Mouse (Mus musculus): ENCODE measurements at regions not wholly inside any gene's neighbourhood (a gene's known extent, or its start where the extent isn't known, plus 50 kb on each side); places are given as distances from the start of the nearest gene placed in this dataset.

- WGBS: 80% methylated on average over 2 of the region's 2 CpGs
- no peak for ATAC-seq (ENCODE audit: low FRiP score, low TSS enrichment)
- Histone ChIP-seq H3K4me2 (replicated peaks; ENCODE audit: low read depth, low read length) (no peak overlapping the region), H3K4me1 (ENCODE audit: control insufficient read depth, insufficient read depth, low read length) (no peaks in the 10 kb centered on the region), H3K9ac (ENCODE audit: low read depth, low read length) (no peak overlapping the region), H3K4me3 (ENCODE audit: low read length) (no peak overlapping the region), H3K36me3 (ENCODE audit: control insufficient read depth, insufficient read depth, low read length) (no peaks in the 10 kb centered on the region), H3K27ac (ENCODE audit: low read depth, low read length) (no peak overlapping the region), H3K9me3 (ENCODE audit: control insufficient read depth, low read length) (no peaks in the 10 kb centered on the region), H3K27me3 (ENCODE audit: control insufficient read depth, insufficient read depth, low read length) (no peaks in the 10 kb centered on the region)
These were observed 735.6 kb downstream of the Pdha2 start for GRCm38 (mm10) chr3:140476534-140476933.

GRCm38 (mm10) chr3:140452513-140452912 is 759.6 kb downstream of the Pdha2 start:
- no peaks in the 10 kb centered on the region for H3K4me1 ChIP-seq (ENCODE audit: control insufficient read depth, insufficient read depth, low read length)
- no peak for ATAC-seq (ENCODE audit: low FRiP score, low TSS enrichment)
- H3K9me3 ChIP-seq (ENCODE audit: control insufficient read depth, low read length): no peaks in the 10 kb centered on the region
- H3K4me3 ChIP-seq (ENCODE audit: low read length): no peak overlapping the region
- WGBS: 80% methylated on average over 8 of the region's 8 CpGs
- no peaks in the 10 kb centered on the region for H3K27me3 ChIP-seq (ENCODE audit: control insufficient read depth, insufficient read depth, low read length)
- no peak overlapping the region for H3K27ac ChIP-seq (ENCODE audit: low read depth, low read length)
- no peak overlapping the region for H3K4me2 ChIP-seq (replicated peaks; ENCODE audit: low read depth, low read length)
- H3K36me3 ChIP-seq (ENCODE audit: control insufficient read depth, insufficient read depth, low read length): no peaks in the 10 kb centered on the region
- H3K9ac ChIP-seq (ENCODE audit: low read depth, low read length): no peak overlapping the region

DNA sequence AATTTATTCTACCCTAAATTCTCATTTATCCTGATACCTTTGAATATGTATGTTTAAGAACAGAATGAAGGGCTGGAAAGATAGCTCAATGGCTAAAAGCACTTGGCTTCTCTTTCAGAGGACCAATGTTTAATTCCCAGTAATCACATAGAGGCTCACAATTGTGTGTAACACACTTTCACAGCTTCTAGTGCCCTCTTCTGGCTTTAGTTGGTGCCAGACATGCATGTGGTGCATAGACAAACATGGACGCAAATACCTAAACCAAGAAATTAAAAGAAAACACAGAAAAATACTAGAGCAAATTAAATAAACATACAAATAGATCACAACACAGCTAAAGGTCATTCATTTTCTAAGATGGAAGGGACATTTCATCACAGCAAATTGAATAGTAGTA is 761.0 kb downstream of the Pdha2 start:
- Histone ChIP-seq H3K27ac (ENCODE audit: low read depth, low read length) (no peak overlapping the region), H3K4me3 (ENCODE audit: low read length) (no peak overlapping the region), H3K36me3 (ENCODE audit: control insufficient read depth, insufficient read depth, low read length) (no peaks in the 10 kb centered on the region), H3K9ac (ENCODE audit: low read depth, low read length) (no peak overlapping the region), H3K4me1 (ENCODE audit: control insufficient read depth, insufficient read depth, low read length) (no peaks in the 10 kb centered on the region), H3K4me2 (replicated peaks; ENCODE audit: low read depth, low read length) (no peak overlapping the region), H3K27me3 (ENCODE audit: control insufficient read depth, insufficient read depth, low read length) (no peaks in the 10 kb centered on the region), H3K9me3 (ENCODE audit: control insufficient read depth, low read length) (no peaks in the 10 kb centered on the region)
- ATAC-seq (ENCODE audit: low FRiP score, low TSS enrichment): no peak
- 96% methylated on average over 1 of the region's 1 CpGs for WGBS

DNA sequence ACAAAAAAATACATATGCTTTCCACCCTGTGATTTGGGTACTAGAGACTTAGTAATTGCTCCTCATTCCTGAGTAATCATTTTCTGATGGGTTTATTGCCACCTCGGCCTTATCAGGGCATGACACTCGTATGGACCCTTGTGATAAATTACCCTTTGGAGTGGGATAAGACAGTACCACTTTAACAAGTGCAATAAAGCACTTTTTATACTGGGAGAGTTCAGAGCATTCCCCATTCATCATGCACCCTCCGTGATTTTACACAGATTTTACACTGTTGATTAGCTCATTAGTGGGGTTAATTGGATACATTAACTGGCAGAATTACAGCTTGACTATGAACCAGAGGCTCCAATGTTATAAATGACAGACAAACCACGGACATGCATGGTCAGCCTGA is 802.9 kb downstream of the Pdha2 start:
- no peaks in the 10 kb centered on the region for H3K27me3 ChIP-seq (ENCODE audit: control insufficient read depth, insufficient read depth, low read length)
- H3K9ac ChIP-seq (ENCODE audit: low read depth, low read length): no peak overlapping the region
- no peak overlapping the region for H3K27ac ChIP-seq (ENCODE audit: low read depth, low read length)
- H3K9me3 ChIP-seq (ENCODE audit: control insufficient read depth, low read length): no peaks in the 10 kb centered on the region
- no peak overlapping the region for H3K4me2 ChIP-seq (replicated peaks; ENCODE audit: low read depth, low read length)
- H3K36me3 ChIP-seq (ENCODE audit: control insufficient read depth, insufficient read depth, low read length): no peaks in the 10 kb centered on the region
- ATAC-seq (ENCODE audit: low FRiP score, low TSS enrichment): no peak
- no peaks in the 10 kb centered on the region for H3K4me1 ChIP-seq (ENCODE audit: control insufficient read depth, insufficient read depth, low read length)
- WGBS: 29% methylated on average over 4 of the region's 4 CpGs
- no peak overlapping the region for H3K4me3 ChIP-seq (ENCODE audit: low read length)

Data from kidney, embryonic 14.5 days (tissue).